Mouse (Mus musculus) kidney, postnatal 0 days (tissue): ENCODE measurements at regions not wholly inside any gene's neighbourhood (a gene's known extent, or its start where the extent isn't known, plus 50 kb on each side); places are given as distances from the start of the nearest gene placed in this dataset.

ENCODE experiments used
- ATAC-seq: fragments of 200-750 bp; cut with Nextera tagmentation; replicated peaks from 2 replicates; pipeline ENCODE4 v1.8.0; 2017; ENCODE audit warnings: low read depth, moderate number of reproducible peaks, moderate TSS enrichment, moderate library complexity; ENCODE audit not compliant: low FRiP score
- DNase-seq: peaks from one replicate; pipeline ENCODE4 v3.0.0-alpha.2; 2016; ENCODE audit warnings: low spot score
- H3K27ac ChIP-seq: fragments of 300-500 bp; sonication (generic); 2 replicates; pipeline ENCODE4 v1.5.1; 2014; ENCODE audit warnings: mild to moderate bottlenecking
- H3K27me3 ChIP-seq: fragments of 300-500 bp; sonication (generic); 2 replicates; pipeline ENCODE4 v1.6.1; 2014; ENCODE audit warnings: low read length, mixed read lengths; ENCODE audit not compliant: insufficient read depth
- H3K36me3 ChIP-seq: fragments of 300-500 bp; sonication (generic); 2 replicates; pipeline ENCODE4 v1.6.1; 2014; ENCODE audit warnings: low read length, mixed read lengths; ENCODE audit not compliant: insufficient read depth
- H3K4me1 ChIP-seq: fragments of 300-500 bp; sonication (generic); replicated peaks from 2 replicates; pipeline ENCODE4 v1.6.1; 2014; ENCODE audit warnings: antibody characterized with exemption, low read length, mixed read lengths; ENCODE audit not compliant: insufficient read depth
- H3K4me2 ChIP-seq: fragments of 300-500 bp; sonication (generic); 2 replicates; pipeline ENCODE4 v1.6.1; 2014; ENCODE audit warnings: mild to moderate bottlenecking, low read length, moderate library complexity, mixed read lengths
- H3K4me3 ChIP-seq: fragments of 300-500 bp; sonication (generic); replicated peaks from 2 replicates; pipeline ENCODE4 v1.5.1; 2014; ENCODE audit warnings: low read depth, low read length
- H3K9ac ChIP-seq: fragments of 300-500 bp; sonication (generic); 2 replicates; pipeline ENCODE4 v1.6.1; 2014; ENCODE audit warnings: low read depth, low read length
- H3K9me3 ChIP-seq: fragments of 300-500 bp; sonication (generic); replicated peaks from 2 replicates; pipeline ENCODE4 v1.6.1; 2016; ENCODE audit warnings: low read length, inconsistent platforms, mixed read lengths
- CTCF ChIP-seq: IDR thresholded peaks from 2 replicates; pipeline ENCODE4 v1.5.1; 2016; ENCODE audit warnings: antibody characterized with exemption, low read depth, mild to moderate bottlenecking, moderate library complexity
- WGBS: fragments of 180-500 bp; shearing (Covaris S2); extraction: QIAGEN DNeasy Blood & Tissue Kit; methylation state at CpG from one replicate; pipeline ENCODE4 v1.1.7; 2014; 5-methylcytosine and 5-hydroxymethylcytosine counted together

GRCm38 (mm10) chr3:41957385-41957784, 215.0 kb downstream of the D3Ertd751e start:
- H3K4me2 ChIP-seq: no peak overlapping the region
- no peak for TF ChIP-seq CTCF
- no peaks in the 10 kb centered on the region for H3K36me3 ChIP-seq
- no peaks in the 10 kb centered on the region for H3K9me3 ChIP-seq
- H3K9ac ChIP-seq: no peak overlapping the region
- no peak overlapping the region for H3K4me3 ChIP-seq
- no peak for ATAC-seq
- H3K4me1 ChIP-seq: no peaks in the 10 kb centered on the region
- 46% methylated on average over 3 of the region's 3 CpGs for WGBS
- H3K27ac ChIP-seq: no peak overlapping the region
- H3K27me3 ChIP-seq: no peaks in the 10 kb centered on the region
- no peak for DNase-seq

GRCm38 (mm10) chr3:41960209-41960608, 217.8 kb downstream of the D3Ertd751e start:
- H3K36me3 ChIP-seq: no peaks in the 10 kb centered on the region
- no peaks in the 10 kb centered on the region for H3K9me3 ChIP-seq
- ATAC-seq (no peak), DNase-seq (peak; percentile 40)
- no peaks in the 10 kb centered on the region for H3K27me3 ChIP-seq
- H3K4me3 ChIP-seq: no peak overlapping the region
- no peak overlapping the region for H3K9ac ChIP-seq
- H3K4me1 ChIP-seq: no peaks in the 10 kb centered on the region
- WGBS: 36% methylated on average over 2 of the region's 2 CpGs
- no peak overlapping the region for H3K4me2 ChIP-seq
- TF ChIP-seq CTCF: no peak
- no peak overlapping the region for H3K27ac ChIP-seq

- H3K9me3 ChIP-seq: no peaks in the 10 kb centered on the region
- H3K27ac ChIP-seq: no peak overlapping the region
- ATAC-seq (no peak), DNase-seq (no peak)
- H3K4me2 ChIP-seq: no peak overlapping the region
- no peaks in the 10 kb centered on the region for H3K36me3 ChIP-seq
- no peak for TF ChIP-seq CTCF
- no peaks in the 10 kb centered on the region for H3K4me1 ChIP-seq
- H3K27me3 ChIP-seq: no peaks in the 10 kb centered on the region
- H3K9ac ChIP-seq: no peak overlapping the region
- H3K4me3 ChIP-seq: no peak overlapping the region
- 63% methylated on average over 7 of the region's 7 CpGs for WGBS
These were observed 220.5 kb downstream of the D3Ertd751e start for GRCm38 (mm10) chr3:41962923-41963322.

GRCm38 (mm10) chr3:42006672-42007265, 264.4 kb downstream of the D3Ertd751e start:
- no peak overlapping the region for H3K9ac ChIP-seq
- H3K36me3 ChIP-seq: no peaks in the 10 kb centered on the region
- no peak for TF ChIP-seq CTCF
- no peak overlapping the region for H3K4me2 ChIP-seq
- H3K4me1 ChIP-seq: no peaks in the 10 kb centered on the region
- ATAC-seq (no peak), DNase-seq (peak; percentile 4)
- no peaks in the 10 kb centered on the region for H3K27me3 ChIP-seq
- 32% methylated on average over 5 of the region's 5 CpGs for WGBS
- no peaks in the 10 kb centered on the region for H3K9me3 ChIP-seq
- H3K27ac ChIP-seq: no peak overlapping the region
- no peak overlapping the region for H3K4me3 ChIP-seq

- no peaks in the 10 kb centered on the region for H3K9me3 ChIP-seq
- no peaks in the 10 kb centered on the region for H3K4me1 ChIP-seq
- no peaks in the 10 kb centered on the region for H3K27me3 ChIP-seq
- no peak overlapping the region for H3K4me3 ChIP-seq
- H3K36me3 ChIP-seq: no peaks in the 10 kb centered on the region
- no peak for TF ChIP-seq CTCF
- H3K9ac ChIP-seq: no peak overlapping the region
- ATAC-seq (no peak), DNase-seq (no peak)
- H3K4me2 ChIP-seq: no peak overlapping the region
- 83% methylated on average over 5 of the region's 5 CpGs for WGBS
- no peak overlapping the region for H3K27ac ChIP-seq
These were observed 280.8 kb downstream of the D3Ertd751e start for GRCm38 (mm10) chr3:42023187-42023586.

- no peak overlapping the region for H3K4me2 ChIP-seq
- no peak overlapping the region for H3K27ac ChIP-seq
- H3K4me3 ChIP-seq: no peak overlapping the region
- H3K9ac ChIP-seq: no peak overlapping the region
- DNase-seq (no peak), ATAC-seq (no peak)
- no peaks in the 10 kb centered on the region for H3K9me3 ChIP-seq
- no peak for TF ChIP-seq CTCF
- WGBS: 44% methylated on average over 4 of the region's 4 CpGs
- H3K27me3 ChIP-seq: no peaks in the 10 kb centered on the region
- H3K4me1 ChIP-seq: no peaks in the 10 kb centered on the region
- H3K36me3 ChIP-seq: no peaks in the 10 kb centered on the region
These were observed 297.2 kb downstream of the D3Ertd751e start for GRCm38 (mm10) chr3:42039632-42040031.

GRCm38 (mm10) chr3:42040270-42040812, 297.9 kb downstream of the D3Ertd751e start:
- Histone ChIP-seq H3K4me3 (no peak overlapping the region), H3K27me3 (no peaks in the 10 kb centered on the region), H3K9ac (no peak overlapping the region), H3K9me3 (no peaks in the 10 kb centered on the region), H3K36me3 (no peaks in the 10 kb centered on the region), H3K27ac (no peak overlapping the region), H3K4me2 (no peak overlapping the region), H3K4me1 (no peaks in the 10 kb centered on the region)
- DNase-seq (no peak), ATAC-seq (no peak)
- WGBS: 70% methylated on average over 2 of the region's 2 CpGs
- TF ChIP-seq CTCF: no peak
